Mouse (Mus musculus): ENCODE measurements around the gene BC035044. TPM values are rescaled to one million over a fixed set of nuclear protein-coding genes. Genes with fewer than 3 reads are reported as not detected.
A peak's percentile ranks its signal among the peaks of the same experiment; 100 is the strongest.

Gene BC035044
- total and polyA plus RNA-seq, 2 experiments from 2014 or later: 0.39 TPM; not detected in 1

- H3K4me3 ChIP-seq (ENCODE audit: low read length): peak overlapping the region; percentile 88
- peak overlapping the region; percentile 81 for H3K4me2 ChIP-seq (ENCODE audit: low read depth, low read length)
- no peaks in the 10 kb centered on the region for H3K36me3 ChIP-seq (ENCODE audit: insufficient read depth, low read length)
- peak; percentile 85 for TF ChIP-seq CTCF (IDR thresholded peaks at IDR 0.05; ENCODE audit: low read depth)
- DNase-seq (ENCODE audit: low spot score): peak; percentile 85
- H3K9me3 ChIP-seq (ENCODE audit: low read length): no peaks in the 10 kb centered on the region
- 0% methylated on average over 17 of the region's 17 CpGs for WGBS
- H3K27ac ChIP-seq: peak overlapping the region; percentile 94
- H3K27me3 ChIP-seq (ENCODE audit: insufficient read depth, low read length): no peaks in the 10 kb centered on the region
- 0 out of 2 replicates have a peak, but pooled peaks cover 3% of the 10 kb centered on the region for H3K4me1 ChIP-seq (ENCODE audit: insufficient read depth, low read length)
- H3K9ac ChIP-seq (replicated peaks; ENCODE audit: low read length): peak overlapping the region; percentile 88
- ATAC-seq: peak; percentile 18
Observed at GRCm38 (mm10) chr6:128839266-128839771, 51.6 kb downstream of the BC035044 start.

DNA sequence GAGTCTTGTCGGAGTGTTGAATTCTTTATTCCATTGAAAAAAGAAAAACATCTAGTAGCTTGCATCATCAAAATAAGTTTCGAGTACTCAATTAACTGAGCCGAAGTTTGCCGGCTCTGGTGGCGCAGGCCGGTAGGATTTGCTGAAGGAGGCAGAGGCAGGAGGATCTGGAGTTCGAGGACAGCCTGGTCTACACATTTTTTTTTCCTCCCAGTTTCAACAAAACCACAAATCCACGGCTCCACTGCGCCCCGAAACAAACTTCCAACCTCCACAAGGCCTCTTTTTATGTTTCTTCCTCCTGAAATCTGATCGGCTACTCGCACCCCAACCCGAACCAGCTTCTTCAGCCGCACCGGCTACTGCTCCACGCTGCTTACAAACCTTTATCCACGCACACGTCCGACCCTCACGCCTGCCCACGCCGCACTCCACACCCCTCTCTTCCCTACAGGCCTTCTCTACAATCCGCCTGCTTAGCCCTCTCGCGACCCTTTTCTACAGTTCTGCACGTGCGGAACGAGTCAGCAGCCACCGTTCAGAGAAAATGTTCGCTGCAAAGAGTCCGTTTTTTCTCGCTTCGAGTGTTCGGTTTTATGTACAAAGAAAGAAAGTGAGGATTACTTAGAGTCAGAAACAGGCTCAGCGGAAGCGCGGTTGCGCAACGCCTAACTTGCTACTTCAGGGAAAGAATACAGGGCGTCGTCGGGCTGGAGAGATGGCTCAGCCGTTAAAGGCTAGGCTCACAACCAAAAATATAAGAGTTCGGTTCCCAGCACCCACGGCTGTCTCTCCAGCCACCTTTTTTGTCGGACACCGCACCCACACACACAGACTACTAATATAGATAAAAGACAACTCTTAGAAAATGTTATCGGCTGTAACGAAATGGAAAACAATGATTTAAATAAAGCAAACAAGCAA is 52.3 kb downstream of the BC035044 start:
- Histone ChIP-seq H3K9ac (replicated peaks; ENCODE audit: low read length) (peak overlapping the region; percentile 88), H3K9me3 (ENCODE audit: low read length) (no peaks in the 10 kb centered on the region), H3K36me3 (ENCODE audit: insufficient read depth, low read length) (no peaks in the 10 kb centered on the region), H3K4me2 (ENCODE audit: low read depth, low read length) (peak overlapping the region; percentile 81), H3K4me1 (ENCODE audit: insufficient read depth, low read length) (no peaks in the 10 kb centered on the region), H3K27ac (peak overlapping the region; percentile 94), H3K27me3 (ENCODE audit: insufficient read depth, low read length) (no peaks in the 10 kb centered on the region), H3K4me3 (ENCODE audit: low read length) (peak overlapping the region; percentile 88)
- TF ChIP-seq CTCF (IDR thresholded peaks at IDR 0.05; ENCODE audit: low read depth): no peak
- ATAC-seq (peak; percentile 62), DNase-seq (ENCODE audit: low spot score) (peak; percentile 93)
- WGBS: under 1% methylated on average over 49 of the region's 49 CpGs

- peak; percentile 48 for ATAC-seq
- no peaks in the 10 kb centered on the region for H3K27me3 ChIP-seq (ENCODE audit: insufficient read depth, low read length)
Observed at GRCm38 (mm10) chr6:128837454-128838341, 53.2 kb downstream of the BC035044 start.

GRCm38 (mm10) chr6:128836955-128837334 is 54.0 kb downstream of the BC035044 start:
- peak; percentile 11 for DNase-seq (ENCODE audit: low spot score)
- TF ChIP-seq CTCF (IDR thresholded peaks at IDR 0.05; ENCODE audit: low read depth): no peak
- no peaks in the 10 kb centered on the region for H3K4me1 ChIP-seq (ENCODE audit: insufficient read depth, low read length)
- peak overlapping the region; percentile 94 for H3K27ac ChIP-seq
- H3K4me2 ChIP-seq (ENCODE audit: low read depth, low read length): peak overlapping the region; percentile 81
- no peaks in the 10 kb centered on the region for H3K9me3 ChIP-seq (ENCODE audit: low read length)
- no peak for ATAC-seq
- no peaks in the 10 kb centered on the region for H3K27me3 ChIP-seq (ENCODE audit: insufficient read depth, low read length)
- H3K4me3 ChIP-seq (ENCODE audit: low read length): peak overlapping the region; percentile 88
- H3K36me3 ChIP-seq (ENCODE audit: insufficient read depth, low read length): no peaks in the 10 kb centered on the region
- WGBS: 86% methylated on average over 6 of the region's 6 CpGs
- H3K9ac ChIP-seq (replicated peaks; ENCODE audit: low read length): peak overlapping the region; percentile 88; the same call in 1 of the 2 replicates

More at GRCm38 (mm10) chr6:128837454-128838341, 53.2 kb downstream of the BC035044 start:
- H3K9ac ChIP-seq (replicated peaks; ENCODE audit: low read length): peak overlapping the region; percentile 88
- no peaks in the 10 kb centered on the region for H3K9me3 ChIP-seq (ENCODE audit: low read length)
- no peaks in the 10 kb centered on the region for H3K36me3 ChIP-seq (ENCODE audit: insufficient read depth, low read length)
- H3K4me2 ChIP-seq (ENCODE audit: low read depth, low read length): peak overlapping the region; percentile 81
- peak; percentile 62 for DNase-seq (ENCODE audit: low spot score)
- no peaks in the 10 kb centered on the region for H3K4me1 ChIP-seq (ENCODE audit: insufficient read depth, low read length)
- 2% methylated on average over 14 of the region's 14 CpGs for WGBS
- H3K27ac ChIP-seq: peak overlapping the region; percentile 94
- H3K4me3 ChIP-seq (ENCODE audit: low read length): peak overlapping the region; percentile 88
- no peak for TF ChIP-seq CTCF (IDR thresholded peaks at IDR 0.05; ENCODE audit: low read depth)

DNA sequence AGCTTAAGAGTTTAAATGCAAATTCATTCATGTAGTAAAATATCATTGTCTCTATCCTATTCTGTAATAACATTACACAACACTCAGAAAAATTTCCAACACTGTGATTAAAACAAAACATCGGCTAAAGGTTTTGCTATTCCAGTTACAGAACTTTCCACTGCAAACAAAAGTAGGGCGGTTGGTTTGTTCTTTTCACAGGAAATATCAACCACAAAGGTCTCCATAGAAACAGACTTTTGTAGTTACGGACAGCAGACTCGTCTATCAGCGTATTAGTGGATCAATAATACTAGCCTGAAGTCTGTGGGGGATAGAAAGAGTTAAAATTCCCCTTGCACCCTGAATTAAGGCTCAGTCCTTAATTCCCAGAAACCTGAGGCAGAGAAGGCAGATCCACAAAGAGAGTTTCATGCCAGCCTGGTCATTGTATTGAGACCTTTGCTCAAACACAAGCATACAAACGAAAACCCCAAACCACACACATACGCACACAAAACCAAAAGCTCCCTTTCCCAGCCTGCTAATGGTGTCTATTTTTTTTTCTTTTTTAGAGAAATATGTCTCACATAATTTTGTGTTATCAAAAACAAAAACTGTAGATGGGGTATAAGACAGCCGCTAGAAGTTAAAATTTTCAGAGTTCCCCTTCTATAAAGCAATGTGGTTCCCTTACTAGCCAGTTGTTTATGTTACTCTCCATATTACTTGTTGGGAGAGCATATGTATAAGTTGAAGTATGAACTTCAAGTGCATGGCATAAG is 54.6 kb downstream of the BC035044 start:
- ATAC-seq (no peak), DNase-seq (ENCODE audit: low spot score) (no peak)
- no peak overlapping the region for H3K9ac ChIP-seq (replicated peaks; ENCODE audit: low read length)
- no peaks in the 10 kb centered on the region for H3K36me3 ChIP-seq (ENCODE audit: insufficient read depth, low read length)
- no peak overlapping the region for H3K4me2 ChIP-seq (ENCODE audit: low read depth, low read length)
- H3K9me3 ChIP-seq (ENCODE audit: low read length): no peaks in the 10 kb centered on the region
- 61% methylated on average over 8 of the region's 8 CpGs for WGBS
- H3K27me3 ChIP-seq (ENCODE audit: insufficient read depth, low read length): no peaks in the 10 kb centered on the region
- no peak for TF ChIP-seq CTCF (IDR thresholded peaks at IDR 0.05; ENCODE audit: low read depth)
- no peak overlapping the region for H3K27ac ChIP-seq
- H3K4me3 ChIP-seq (ENCODE audit: low read length): no peak overlapping the region
- H3K4me1 ChIP-seq (ENCODE audit: insufficient read depth, low read length): no peaks in the 10 kb centered on the region

- Histone ChIP-seq H3K9me3 (ENCODE audit: low read length) (no peaks in the 10 kb centered on the region), H3K4me3 (ENCODE audit: low read length) (no peak overlapping the region), H3K27ac (no peak overlapping the region), H3K4me2 (ENCODE audit: low read depth, low read length) (no peak overlapping the region), H3K4me1 (ENCODE audit: insufficient read depth, low read length) (no peaks in the 10 kb centered on the region), H3K9ac (replicated peaks; ENCODE audit: low read length) (no peak overlapping the region), H3K36me3 (ENCODE audit: insufficient read depth, low read length) (no peaks in the 10 kb centered on the region), H3K27me3 (ENCODE audit: insufficient read depth, low read length) (no peaks in the 10 kb centered on the region)
- TF ChIP-seq CTCF (IDR thresholded peaks at IDR 0.05; ENCODE audit: low read depth): no peak
- DNase-seq (ENCODE audit: low spot score): no peak
- no peak for ATAC-seq
- WGBS: 86% methylated on average over 4 of the region's 4 CpGs
Observed at GRCm38 (mm10) chr6:128835571-128835970, 55.4 kb downstream of the BC035044 start.
